Mouse (Mus musculus) retina, postnatal 1 day (tissue): ENCODE measurements around the gene Mbl1.

Experiments used
- DNase-seq: peaks from one replicate; pipeline ENCODE4 v3.0.0-alpha.2; 2012

The Mbl1 gene

DNA sequence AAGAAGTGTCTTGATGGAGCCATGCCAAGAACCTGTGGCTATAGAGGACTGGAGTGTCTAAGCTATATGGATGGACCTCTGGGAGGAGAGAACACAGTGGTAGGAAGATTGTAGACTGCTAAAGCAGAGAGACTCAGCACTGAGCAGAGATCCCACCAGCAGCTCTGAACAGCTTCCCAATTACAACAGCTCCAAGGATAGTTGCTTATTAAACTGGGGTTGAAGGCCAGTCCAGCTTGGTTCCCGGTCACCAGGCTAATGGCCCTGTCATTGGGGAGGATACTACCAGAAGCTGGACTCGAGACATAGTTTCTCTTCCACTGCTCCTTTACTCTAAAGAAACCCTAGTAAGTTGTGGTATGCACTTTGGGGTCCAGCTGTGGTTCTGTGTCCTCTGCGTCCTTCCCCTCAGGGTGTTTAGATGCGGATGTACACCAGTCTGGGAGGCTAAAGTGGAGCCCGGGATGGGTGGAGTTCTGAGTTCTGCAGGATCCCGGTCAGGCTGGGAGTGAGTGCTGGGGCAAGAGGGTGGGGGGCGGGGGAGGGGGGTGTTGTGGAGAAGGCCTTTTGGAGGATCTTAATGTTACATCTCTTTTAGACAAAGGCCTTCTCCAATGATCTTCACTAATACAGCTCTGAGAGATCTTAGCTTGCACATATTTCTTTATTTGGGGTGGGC, at the start of gene Mbl1:
Gene Mbl1, plus strand, starts transcription at position 239 of the 679 bp plus-strand sequence.
- no peak for DNase-seq

DNA sequence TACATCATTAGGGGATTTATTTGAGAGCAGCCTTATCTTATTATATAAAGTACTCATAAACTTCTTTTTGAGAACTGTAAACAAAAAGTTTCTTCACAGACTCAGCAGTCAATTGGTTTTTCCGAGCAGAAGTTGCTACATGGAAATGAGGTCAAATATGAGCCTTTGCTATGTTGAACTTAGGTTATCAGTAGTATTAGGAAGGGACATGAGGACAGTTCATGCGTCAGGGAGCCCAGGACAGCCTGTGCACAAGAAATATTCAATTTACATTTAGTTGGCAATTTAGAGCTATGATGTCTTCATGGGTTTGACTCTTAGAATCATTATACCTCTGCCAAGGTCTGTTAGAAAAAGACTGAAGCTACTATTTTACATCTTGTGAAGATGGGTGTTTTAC, 49.0 kb upstream of the Mbl1 start:
- DNase-seq = no peak

DNA sequence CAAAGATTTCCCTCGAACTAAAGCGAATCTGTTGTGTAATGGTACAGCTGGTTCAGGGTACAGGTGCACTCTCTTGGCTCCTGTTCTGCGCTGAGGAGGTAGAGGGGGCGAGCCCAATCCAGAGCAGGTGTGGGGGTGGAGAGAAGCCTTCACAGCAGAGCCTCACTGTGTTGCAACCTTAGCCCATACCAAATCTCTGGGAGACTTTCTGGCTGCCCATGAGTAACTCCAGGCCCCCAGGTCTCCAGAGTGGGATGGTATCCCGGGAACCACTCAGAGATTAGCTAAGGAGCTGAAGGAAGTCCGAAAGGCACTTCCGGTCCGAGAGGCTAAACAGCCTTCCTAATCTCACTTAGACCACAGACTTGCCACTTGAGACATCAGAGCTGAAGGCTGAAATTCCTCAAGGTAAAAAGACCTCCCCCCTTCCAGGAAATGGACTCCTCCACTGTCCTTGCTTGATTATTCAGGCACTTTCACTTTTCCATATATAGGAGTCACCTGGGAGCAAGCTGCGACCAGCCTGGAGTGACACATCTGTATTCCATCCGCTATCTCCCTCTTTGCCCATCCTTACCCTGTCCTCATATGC, 46.3 kb upstream of the Mbl1 start, which contains the start of gene Mat1a:
Gene Mat1a, plus strand, starts transcription at position 183 of the 592 bp plus-strand sequence.
- DNase-seq = no peak

DNA sequence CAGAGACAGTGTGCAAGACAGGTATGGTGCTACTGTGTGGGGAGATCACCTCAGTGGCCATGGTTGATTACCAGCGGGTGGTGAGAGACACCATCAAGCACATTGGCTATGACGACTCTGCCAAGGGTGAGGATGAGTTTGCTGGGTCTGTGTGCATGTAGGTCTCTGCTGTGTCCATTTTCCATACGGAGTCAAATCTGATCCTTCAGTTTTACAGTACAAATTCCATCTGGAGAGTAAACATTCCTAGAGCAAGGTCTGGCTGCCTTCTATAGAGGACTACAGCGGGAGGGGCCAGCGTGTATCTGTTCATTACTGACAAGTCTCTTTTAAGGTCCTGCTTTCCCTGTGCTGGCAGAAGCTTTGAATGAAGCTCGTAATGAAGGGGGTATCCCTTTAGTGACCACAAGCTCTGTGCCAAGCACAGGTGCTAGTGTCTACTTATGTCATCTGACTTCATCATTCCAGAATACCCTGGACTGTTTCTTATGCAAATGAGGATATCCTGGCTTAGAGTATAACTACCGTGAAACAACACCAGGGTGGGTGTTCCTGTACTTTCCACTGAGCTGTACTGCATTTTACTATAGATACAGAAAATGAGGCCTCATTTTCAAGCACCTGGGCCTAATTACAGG, 40.1 kb upstream of the Mbl1 start:
- DNase-seq = no peak

DNA sequence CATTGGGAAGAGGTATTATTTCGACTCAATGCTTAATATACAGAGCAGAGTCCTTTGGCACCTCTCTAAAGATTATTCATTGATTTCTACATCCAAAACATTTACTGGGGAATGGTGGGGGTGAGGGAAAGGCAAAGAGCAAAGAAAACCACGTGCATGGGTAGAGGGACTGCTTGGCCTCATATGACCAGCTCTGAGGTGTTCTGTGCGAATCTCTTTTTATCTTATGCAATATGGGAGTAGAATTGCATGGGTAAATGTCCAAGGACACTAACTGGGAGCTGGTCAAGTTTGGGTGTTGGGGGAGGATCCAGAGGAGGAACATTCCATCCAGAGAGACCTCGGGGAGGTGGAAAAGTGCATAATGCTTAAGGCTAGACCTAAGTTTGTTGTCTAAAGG, 38.3 kb upstream of the Mbl1 start:
- DNase-seq = no peak

DNA sequence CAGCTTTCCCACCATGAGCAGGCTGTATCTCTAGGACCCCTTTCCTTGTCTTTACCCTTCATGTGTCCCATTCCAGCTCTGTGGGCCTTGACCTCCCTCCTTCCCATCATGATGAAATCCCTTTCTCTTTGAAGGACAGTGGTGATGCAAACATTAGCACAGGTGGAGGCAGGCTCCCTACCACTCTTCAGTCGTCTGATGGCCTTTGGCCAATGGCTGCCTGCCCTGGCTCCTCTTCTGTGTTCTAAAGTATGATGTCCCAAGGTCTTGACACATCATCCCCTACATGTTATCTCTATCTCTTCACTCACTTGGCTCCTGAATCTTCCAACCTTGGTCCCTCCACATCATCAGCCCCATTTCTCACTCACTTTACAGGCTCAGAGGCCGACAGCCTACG, 35.0 kb upstream of the Mbl1 start:
- DNase-seq = no peak

DNA sequence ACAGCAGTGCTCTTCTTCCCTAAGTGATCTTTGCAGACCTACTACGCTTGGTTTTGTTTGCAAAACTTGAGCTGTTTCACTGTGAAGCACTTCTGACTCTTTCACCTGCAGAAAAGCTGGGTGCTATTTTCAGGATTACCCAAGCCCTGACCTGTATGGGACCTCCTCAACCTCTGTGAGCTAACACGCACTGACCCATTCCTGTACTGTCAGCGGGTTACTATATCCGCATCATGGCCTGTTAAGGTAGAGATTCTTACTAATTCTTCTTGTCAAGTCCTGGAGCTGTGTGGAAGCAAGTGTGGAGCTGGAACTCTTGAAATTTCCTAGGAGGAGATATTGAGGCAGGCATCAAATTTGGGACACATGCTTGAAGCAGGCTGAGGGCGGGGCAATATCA, 26.6 kb upstream of the Mbl1 start:
- DNase-seq = no peak

DNA sequence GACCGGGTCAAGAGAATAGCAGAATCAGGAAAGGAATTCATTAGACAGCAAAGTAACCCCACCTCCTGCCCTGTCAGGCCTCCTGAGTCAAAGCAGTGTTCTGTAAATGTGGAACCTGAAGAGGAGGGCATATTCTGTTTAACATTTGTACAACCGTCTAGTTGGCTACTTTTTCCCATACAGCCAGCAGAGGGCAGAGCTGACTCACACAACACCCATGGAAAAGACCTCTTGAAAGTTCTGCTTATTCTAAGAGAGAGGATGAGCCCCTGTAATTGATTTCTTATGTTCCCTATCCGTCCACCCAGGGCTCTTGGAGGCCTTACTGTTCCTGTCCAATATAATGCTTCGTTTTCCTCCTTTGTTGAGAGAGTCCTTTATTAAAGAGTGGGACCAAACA, 23.3 kb upstream of the Mbl1 start:
- peak; percentile 36 for DNase-seq

DNA sequence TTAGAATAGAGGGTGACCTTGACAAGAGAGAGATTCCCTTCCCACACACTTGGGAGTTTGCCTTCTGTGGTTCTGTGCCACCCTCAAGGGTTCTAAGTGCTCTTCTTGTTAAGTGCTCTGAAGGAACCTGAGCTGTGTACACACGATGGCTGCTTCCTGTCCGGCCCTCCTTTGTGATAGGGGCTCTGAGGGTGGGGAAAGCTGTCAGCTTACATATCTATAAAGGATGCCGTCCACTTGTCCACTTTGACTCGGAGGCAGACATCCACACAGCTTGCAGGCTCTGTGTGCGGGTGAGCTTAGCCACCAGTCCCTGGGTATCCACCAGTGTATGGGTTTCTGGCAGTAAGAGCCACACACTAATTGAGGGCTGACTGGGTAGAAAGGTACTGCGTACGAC, 19.7 kb upstream of the Mbl1 start, which contains the start of gene Sftpa1:
Gene Sftpa1, plus strand, starts transcription at position 243 of the 400 bp plus-strand sequence.
- DNase-seq = no peak

DNA sequence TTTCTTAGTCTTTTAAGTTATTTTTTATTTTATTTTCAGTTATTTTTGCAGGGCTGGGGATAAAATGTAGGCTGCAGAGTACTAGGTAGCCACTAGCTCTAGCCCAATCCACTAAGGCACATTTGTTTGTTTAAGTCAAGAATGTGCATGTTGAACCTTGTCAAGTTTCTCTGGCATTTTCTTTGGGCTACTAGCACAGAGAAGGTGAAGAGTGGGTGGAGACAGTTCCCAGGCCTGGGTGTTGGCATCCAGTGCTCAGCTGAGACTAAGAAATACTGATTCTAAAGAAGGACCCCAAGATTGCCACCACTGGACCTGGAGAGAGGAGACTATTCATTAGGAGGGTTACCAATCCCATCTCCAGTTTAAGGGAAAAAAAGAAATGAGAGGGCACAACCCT, 14.3 kb upstream of the Mbl1 start:
- DNase-seq = no peak

DNA sequence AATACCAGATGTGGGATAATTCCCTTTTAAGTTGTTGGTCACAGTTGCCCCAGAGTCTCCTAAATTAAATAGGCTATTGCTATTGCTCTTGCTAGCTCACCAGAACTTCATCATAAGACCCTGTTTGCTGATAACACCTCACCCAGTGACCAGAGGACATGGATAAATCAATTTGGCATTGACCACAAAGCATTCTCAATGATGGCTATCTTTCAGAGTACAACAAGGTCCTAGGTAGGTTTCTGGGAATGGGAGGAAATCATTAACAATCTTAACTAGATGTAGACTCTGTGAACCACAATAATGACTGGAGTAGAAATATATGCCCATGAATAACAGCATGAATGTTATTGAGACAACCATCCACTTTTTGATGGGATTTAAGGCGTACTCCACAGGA, 10.6 kb upstream of the Mbl1 start:
- no peak for DNase-seq

DNA sequence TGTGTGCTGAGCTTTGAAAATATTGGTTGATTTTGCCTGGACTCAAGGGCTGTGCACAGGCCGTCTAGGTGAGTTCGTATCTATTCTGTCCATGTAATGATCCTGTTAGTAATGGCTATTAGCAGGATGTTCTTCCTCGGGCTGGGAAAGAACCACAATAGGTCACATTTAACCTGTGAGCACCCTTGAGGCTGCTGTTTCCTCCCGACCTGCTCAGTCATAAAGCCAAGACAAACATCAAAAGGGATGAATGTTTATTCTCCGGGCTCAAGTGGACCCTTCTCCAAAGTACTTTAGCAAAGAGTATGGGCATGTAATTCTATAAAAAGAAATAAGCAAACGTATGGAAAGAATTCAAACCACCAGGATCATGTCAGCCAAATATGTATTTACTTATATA, 5.2 kb upstream of the Mbl1 start:
- DNase-seq = no peak

DNA sequence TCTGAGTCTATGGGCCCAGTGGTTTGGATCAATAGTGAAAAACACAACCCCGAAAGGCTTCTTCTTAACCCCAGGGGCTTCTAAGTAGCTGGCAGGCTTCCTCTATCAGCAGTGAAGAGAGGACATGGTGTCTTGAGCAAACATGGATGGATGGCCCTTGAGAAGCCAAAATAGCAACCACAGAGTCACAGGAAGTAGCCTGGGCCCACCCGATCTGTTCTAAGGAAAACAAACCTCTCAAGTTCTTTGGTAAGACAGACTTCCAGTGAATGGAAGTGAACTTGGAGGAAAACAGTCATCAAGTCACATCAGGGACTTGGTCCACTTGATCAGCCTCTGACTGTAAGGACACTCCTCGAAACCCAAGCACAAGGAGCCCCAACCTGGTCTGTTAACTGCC, 4.3 kb upstream of the Mbl1 start:
- DNase-seq = no peak

DNA sequence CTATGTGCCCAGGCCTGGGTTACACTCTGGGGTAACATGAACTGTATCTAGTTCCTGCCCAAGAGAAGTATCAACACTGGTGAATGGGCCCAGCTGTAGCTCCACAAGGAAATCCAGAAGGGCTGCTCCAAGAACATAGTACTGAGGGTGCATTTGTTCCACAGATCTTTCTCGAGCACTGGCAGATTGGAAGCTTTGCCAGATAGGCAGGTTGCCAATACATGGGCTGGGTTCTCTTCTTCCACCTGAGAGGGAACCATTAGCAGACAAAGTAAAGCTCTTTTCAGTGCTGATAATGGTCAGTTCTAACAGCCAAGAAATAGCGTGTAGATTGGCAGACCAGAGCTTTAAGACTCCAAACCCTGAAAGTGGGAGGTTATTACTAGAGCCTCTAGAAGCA, 3.9 kb upstream of the Mbl1 start:
- DNase-seq = no peak

DNA sequence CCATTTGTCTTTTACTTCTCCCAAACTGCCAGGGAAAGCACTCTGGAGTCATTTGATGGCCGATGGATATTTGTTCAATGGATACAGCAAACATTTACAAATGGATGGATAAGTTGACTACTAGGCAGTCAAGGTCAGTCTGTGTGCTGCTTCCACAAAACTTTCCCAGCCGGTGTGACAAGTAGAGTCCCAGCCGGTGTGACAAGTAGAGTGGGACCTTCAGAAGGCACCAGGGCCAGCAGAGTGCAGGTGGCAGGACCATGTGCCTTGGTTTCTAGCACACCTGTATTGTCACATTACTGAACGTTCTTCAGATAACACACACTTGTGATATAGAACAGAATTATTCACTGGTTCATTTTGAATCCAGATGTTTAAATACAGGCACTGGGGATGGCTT, 8.8 kb downstream of the Mbl1 start:
- no peak for DNase-seq

DNA sequence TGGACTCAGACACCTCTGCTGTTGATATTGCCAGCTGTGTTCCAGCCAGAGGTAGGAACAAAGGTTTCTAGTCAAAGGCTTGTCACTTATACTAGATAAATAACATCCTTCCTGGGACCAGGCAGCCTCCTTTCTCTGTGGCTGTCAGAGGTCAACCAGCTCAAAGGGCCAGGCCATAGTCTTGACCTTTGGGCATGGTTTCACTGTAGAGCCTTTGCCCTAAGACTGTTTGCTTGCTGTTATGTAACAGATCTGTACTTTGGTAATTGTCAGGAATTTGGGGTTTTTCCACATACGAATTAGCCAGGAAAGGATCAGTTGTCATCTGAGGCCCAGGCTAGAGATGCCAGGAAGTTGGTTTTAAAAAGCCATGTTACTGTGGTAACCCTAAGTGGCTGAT, 9.5 kb downstream of the Mbl1 start:
- no peak for DNase-seq

DNA sequence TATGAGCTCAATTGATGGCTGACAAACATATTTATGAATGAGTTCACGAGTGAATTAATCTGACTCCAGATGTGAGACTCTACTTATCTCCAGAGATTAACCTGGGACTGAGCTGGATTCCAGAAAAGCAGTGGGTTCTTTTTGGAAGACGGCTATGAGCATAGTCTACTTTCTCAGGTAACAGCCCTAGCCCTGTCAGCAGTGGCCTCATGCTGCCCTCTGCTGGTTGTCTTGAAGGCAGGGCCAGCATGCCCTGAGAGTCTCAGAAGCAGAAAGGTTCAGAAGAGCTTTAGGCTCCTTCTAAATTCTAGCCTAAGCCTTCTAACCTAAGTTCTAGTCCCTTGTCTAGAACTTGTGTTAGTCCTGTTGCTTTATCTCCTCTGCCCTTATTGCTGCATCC, 11.4 kb downstream of the Mbl1 start:
- peak; percentile 23 for DNase-seq

DNA sequence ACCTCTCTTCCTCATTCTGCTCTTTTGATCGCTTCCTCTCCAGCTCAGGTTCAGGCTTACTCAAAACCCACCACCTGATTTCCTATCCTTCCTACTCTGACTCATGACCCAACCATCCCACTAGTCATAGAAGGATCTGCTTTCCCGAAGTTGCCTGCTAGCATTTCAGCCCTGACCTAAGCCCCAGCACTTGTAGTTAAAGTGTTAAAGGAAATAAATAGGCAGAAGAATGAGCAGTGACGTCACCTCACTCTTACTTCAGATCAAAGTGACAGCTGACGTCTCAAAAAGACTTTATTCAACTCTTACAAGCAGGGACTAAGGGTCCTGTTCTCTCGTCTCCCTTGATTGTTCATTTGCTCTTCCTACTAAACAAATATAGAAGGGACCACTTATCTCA, 16.0 kb downstream of the Mbl1 start:
- no peak for DNase-seq

DNA sequence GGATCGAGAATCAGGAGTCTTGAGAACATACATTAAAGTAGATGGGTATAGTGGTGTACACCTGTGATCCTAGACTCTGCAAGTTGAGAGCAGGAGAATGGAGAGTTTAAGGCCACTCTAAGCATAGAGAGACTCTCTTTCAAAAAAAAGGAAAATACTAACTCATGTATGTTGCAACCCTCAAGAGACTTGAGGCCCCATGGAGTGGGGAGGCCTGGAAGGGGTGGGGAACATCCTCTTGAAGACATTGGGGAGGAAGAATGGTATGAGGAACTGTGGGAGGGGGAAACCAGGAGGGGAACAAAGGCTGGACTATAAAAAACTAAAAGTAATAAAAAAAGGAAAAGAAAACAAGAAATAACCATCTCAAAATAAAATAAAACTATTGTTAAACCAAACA, 17.3 kb downstream of the Mbl1 start:
- DNase-seq = no peak

DNA sequence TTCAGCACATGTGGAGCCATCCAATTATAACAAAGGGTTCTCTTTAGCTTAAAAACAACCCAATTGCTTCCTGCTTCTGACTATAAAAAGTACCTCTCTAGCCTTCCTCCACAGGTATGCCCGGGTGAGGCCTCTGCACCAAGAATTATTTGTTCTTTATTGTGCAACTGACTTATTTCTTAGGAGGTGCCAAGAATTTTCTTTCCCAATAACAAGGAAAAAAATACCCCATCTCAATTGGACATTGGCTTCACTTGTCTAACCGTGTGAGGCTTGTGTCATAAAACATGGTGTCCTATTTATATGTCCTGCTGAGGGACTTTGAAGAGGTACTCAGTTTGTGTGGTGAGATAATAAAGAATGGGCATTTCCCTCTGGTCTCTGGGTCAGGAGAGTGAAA, 19.3 kb downstream of the Mbl1 start:
- DNase-seq = no peak

DNA sequence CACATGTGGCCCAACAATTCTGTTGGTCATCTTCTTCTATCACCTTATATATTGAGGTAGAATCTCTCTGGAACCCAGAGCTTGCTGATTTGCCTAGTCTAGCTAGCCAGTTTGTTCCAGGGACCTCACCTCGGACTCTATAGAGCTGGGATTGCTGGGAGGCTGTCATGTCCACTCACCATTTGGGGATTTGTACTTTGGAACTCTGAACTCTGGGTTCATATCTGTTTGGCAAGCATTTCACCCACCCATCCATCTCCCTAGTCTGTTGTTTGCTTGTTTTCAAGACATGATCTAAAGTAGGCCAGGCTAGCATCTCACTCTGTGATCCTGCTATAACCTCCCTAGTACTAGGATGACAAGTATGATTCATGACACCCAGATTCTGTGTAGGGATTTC, 23.5 kb downstream of the Mbl1 start:
- DNase-seq = no peak

DNA sequence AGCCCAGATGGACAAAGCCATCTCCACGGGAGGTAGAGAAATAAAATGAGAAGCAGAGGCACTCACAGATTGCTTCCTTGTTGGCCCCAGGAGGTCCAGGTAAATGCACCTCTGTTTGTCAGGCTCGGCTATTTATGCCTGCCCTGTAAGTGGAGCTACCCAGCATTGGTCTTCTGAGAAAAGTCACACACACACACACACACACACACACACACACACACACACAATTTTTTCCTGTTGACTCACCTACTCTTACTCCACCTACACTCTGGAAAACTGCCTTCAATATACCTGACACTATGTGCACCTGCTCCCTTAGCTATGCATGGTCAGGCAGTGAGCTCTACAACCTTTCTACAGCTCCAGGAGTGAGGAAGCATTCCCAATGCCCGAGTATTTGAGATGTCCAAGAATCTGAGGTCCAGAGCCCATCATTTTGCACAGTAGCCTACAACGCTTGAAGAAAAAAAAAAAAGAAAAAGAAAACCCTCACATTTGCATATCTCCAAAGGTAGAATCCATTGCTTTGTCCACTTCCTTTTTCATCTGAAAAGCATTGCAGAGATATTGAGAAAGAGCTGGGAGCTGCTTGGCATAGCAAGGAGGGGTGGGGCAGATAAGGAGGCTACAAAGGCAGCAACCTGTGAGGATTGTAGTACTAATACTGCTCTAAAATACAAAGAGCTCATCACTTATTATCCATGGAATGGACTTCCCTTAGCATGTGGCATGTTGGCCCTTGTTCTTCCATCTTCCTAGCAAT, 34.0 kb downstream of the Mbl1 start, which contains the start of gene Sftpd:
Gene Sftpd, minus strand, starts transcription at position 91 of the 763 bp plus-strand sequence.
- DNase-seq = no peak

DNA sequence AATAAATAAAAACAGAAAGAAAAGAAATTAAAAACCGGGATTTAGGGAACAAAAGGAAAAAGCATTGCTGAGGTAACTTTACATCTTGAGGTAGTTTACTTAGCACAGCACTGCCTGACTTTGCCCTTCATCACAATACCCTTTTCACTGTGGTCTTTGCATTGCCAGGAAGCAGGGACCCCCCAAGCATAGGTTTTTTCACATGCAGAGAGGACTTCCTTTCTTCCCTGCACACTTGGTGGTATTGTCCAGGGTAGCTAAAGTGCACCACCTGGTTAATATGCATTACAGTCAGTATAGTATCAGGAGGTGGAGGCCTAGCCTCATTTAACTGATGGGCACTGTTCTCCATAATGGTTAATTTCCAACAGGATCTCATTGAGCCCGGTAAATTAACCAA, 38.2 kb downstream of the Mbl1 start:
- DNase-seq = no peak
